Mouse (Mus musculus) hindbrain, embryonic 15.5 days (tissue): ENCODE data around the gene Stard5. TPM values are rescaled to one million over a fixed set of nuclear protein-coding genes. Genes with fewer than 3 reads are reported as not detected.

Source experiments
- ATAC-seq: fragments of 200-750 bp; cut with Nextera tagmentation; 2 replicates; pipeline ENCODE4 v1.8.0; 2017; ENCODE audit warnings: low read depth, moderate number of reproducible peaks, moderate TSS enrichment; ENCODE audit not compliant: low FRiP score
- H3K27ac ChIP-seq: fragments of 300-500 bp; sonication (generic); replicated peaks from 2 replicates; pipeline ENCODE4 v1.5.1; 2015; ENCODE audit warnings: mild to moderate bottlenecking, inconsistent platforms
- H3K27me3 ChIP-seq: fragments of 300-500 bp; sonication (generic); 2 replicates; pipeline ENCODE4 v1.6.1; 2015; ENCODE audit warnings: control low read depth, inconsistent platforms
- H3K36me3 ChIP-seq: fragments of 300-500 bp; sonication (generic); 2 replicates; pipeline ENCODE4 v1.6.1; 2015; ENCODE audit warnings: control low read depth, inconsistent platforms
- H3K4me1 ChIP-seq: fragments of 300-500 bp; sonication (generic); replicated peaks from 2 replicates; pipeline ENCODE4 v1.6.1; 2015; ENCODE audit warnings: control low read depth, inconsistent platforms
- H3K4me2 ChIP-seq: fragments of 300-500 bp; sonication (generic); 2 replicates; pipeline ENCODE4 v1.6.1; 2015; ENCODE audit warnings: moderate library complexity, mild to moderate bottlenecking, inconsistent platforms
- H3K4me3 ChIP-seq: fragments of 300-500 bp; sonication (generic); 2 replicates; pipeline ENCODE4 v1.5.1; 2015; ENCODE audit warnings: mild to moderate bottlenecking, inconsistent platforms
- H3K9ac ChIP-seq: fragments of 300-500 bp; sonication (generic); 2 replicates; pipeline ENCODE4 v1.6.1; 2015; ENCODE audit warnings: inconsistent platforms
- H3K9me3 ChIP-seq: fragments of 300-500 bp; sonication (generic); 2 replicates; pipeline ENCODE4 v1.6.1; 2016; ENCODE audit warnings: control low read depth, inconsistent platforms
- WGBS: fragments of 180-500 bp; shearing (Covaris S2); methylation state at CpG from one replicate; pipeline ENCODE4 v1.1.7; 2015; 5-methylcytosine and 5-hydroxymethylcytosine counted together
- polyA plus RNA-seq: library from polyadenylated mRNA; unstranded; fragments of >200 nt; fragmentation: Nextera tagmentation; extraction: Ambion mirVana; gene quantifications from 2 replicates; pipeline ENCODE4 v1.2.1, GENCODE M21; 2015

The Stard5 gene
- polyA plus RNA-seq, 1 experiment from 2014 or later, result 6.7 TPM

DNA sequence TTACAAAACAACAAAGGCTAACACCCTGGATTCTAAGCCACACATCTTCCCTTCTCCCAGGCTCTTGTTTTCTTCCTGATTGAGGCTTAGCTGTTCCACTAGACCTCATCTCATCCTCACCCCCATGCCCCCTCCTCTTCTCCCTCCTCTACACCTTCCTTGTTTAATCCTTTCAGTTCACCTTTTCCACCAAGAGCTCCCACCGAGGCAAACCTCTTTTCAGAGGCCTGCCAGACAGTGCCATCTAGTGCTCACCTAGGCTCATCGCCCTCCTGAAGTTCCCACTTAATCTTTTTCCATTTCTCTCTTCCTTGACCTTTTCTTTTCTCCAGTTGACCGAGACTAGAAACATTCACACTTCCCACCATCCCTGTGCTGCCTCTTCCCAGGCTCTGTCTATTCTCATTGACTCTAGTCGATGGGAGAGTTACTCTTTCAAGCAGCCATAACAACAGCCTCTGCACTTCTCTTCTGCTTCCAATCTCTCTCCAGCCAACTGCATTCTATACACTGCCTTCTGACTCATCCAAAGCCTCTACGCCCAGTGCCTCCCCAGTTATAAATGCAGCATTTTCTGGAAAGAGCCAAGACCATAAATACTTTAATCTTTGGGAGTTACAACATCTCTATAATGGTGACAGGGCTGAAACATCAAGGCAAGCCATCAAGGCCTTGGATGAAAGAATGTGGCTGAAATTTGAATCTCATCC, 43.9 kb downstream of the Stard5 start:
- no peak overlapping the region for H3K9ac ChIP-seq
- H3K27me3 ChIP-seq, result no peaks in the 10 kb centered on the region
- no peaks in the 10 kb centered on the region for H3K36me3 ChIP-seq
- no peaks in the 10 kb centered on the region for H3K4me1 ChIP-seq
- H3K4me3 ChIP-seq, result no peak overlapping the region
- ATAC-seq, result no peak
- H3K9me3 ChIP-seq, result 0 out of 2 replicates have a peak, but pooled peaks cover 5% of the 10 kb centered on the region
- no peak overlapping the region for H3K4me2 ChIP-seq
- WGBS, result 41% methylated on average over 5 of the region's 5 CpGs
- H3K27ac ChIP-seq, result no peak overlapping the region

GRCm38 (mm10) chr7:83677296-83677695, 45.5 kb downstream of the Stard5 start:
- Histone ChIP-seq H3K4me2 (no peak overlapping the region), H3K27me3 (no peaks in the 10 kb centered on the region), H3K36me3 (no peaks in the 10 kb centered on the region), H3K27ac (no peak overlapping the region), H3K4me1 (no peaks in the 10 kb centered on the region), H3K9ac (no peak overlapping the region), H3K9me3 (0 out of 2 replicates have a peak, but pooled peaks cover 5% of the 10 kb centered on the region), H3K4me3 (no peak overlapping the region)
- no peak for ATAC-seq
- WGBS, result 89% methylated on average over 3 of the region's 3 CpGs

GRCm38 (mm10) chr7:83678506-83678905, 46.7 kb downstream of the Stard5 start:
- Histone ChIP-seq H3K36me3 (no peaks in the 10 kb centered on the region), H3K27me3 (no peaks in the 10 kb centered on the region), H3K9ac (no peak overlapping the region), H3K4me2 (no peak overlapping the region), H3K27ac (no peak overlapping the region), H3K9me3 (0 out of 2 replicates have a peak, but pooled peaks cover 4% of the 10 kb centered on the region), H3K4me1 (no peaks in the 10 kb centered on the region), H3K4me3 (no peak overlapping the region)
- no peak for ATAC-seq
- WGBS, result 92% methylated on average over 4 of the region's 4 CpGs

GRCm38 (mm10) chr7:83682640-83683274, 51.0 kb downstream of the Stard5 start:
- ATAC-seq, result no peak
- H3K36me3 ChIP-seq, result no peaks in the 10 kb centered on the region
- no peak overlapping the region for H3K4me3 ChIP-seq
- H3K4me1 ChIP-seq, result no peaks in the 10 kb centered on the region
- no peaks in the 10 kb centered on the region for H3K27me3 ChIP-seq
- H3K9me3 ChIP-seq, result no peaks in the 10 kb centered on the region
- H3K4me2 ChIP-seq, result no peak overlapping the region
- no peak overlapping the region for H3K9ac ChIP-seq
- H3K27ac ChIP-seq, result no peak overlapping the region
- 62% methylated on average over 6 of the region's 6 CpGs for WGBS

GRCm38 (mm10) chr7:83695449-83696212, 63.9 kb downstream of the Stard5 start:
- WGBS, result 30% methylated on average over 6 of the region's 6 CpGs
- H3K4me1 ChIP-seq, result no peaks in the 10 kb centered on the region
- no peak overlapping the region for H3K4me3 ChIP-seq
- H3K9me3 ChIP-seq, result no peaks in the 10 kb centered on the region
- no peak for ATAC-seq
- no peak overlapping the region for H3K27ac ChIP-seq
- no peaks in the 10 kb centered on the region for H3K27me3 ChIP-seq
- no peak overlapping the region for H3K9ac ChIP-seq
- no peaks in the 10 kb centered on the region for H3K36me3 ChIP-seq
- H3K4me2 ChIP-seq, result no peak overlapping the region

GRCm38 (mm10) chr7:83699066-83699745, 67.4 kb downstream of the Stard5 start:
- no peaks in the 10 kb centered on the region for H3K9me3 ChIP-seq
- ATAC-seq, result no peak
- H3K4me2 ChIP-seq, result no peak overlapping the region
- no peaks in the 10 kb centered on the region for H3K4me1 ChIP-seq
- H3K27me3 ChIP-seq, result no peaks in the 10 kb centered on the region
- H3K27ac ChIP-seq, result no peak overlapping the region
- H3K4me3 ChIP-seq, result no peak overlapping the region
- WGBS, result 81% methylated on average over 6 of the region's 6 CpGs
- H3K9ac ChIP-seq, result no peak overlapping the region
- H3K36me3 ChIP-seq, result no peaks in the 10 kb centered on the region

Other genes starting within 250 kb of the Stard5 start
- gene Tmc3, start 47.0 kb upstream of the Stard5 start, polyA plus RNA-seq, result 0.30 and 0.31 TPM in 2 replicates
- gene Il16, start 113.8 kb downstream of the Stard5 start, polyA plus RNA-seq, result 0.96 and 1.4 TPM in 2 replicates
- gene Cfap161, start 162.9 kb downstream of the Stard5 start, polyA plus RNA-seq, result 1.5 and 2.2 TPM in 2 replicates